Mouse (Mus musculus) MEL (cell line): Measurements from ENCODE around the gene Stil. TPM values are rescaled to one million over a fixed set of nuclear protein-coding genes. Genes with fewer than 3 reads are reported as not detected.

ENCODE experiments used
- DNase-seq: peaks from one replicate; pipeline ENCODE4 v3.0.0; 2011; ENCODE audit warnings: low read depth, low spot score
- H3K27ac ChIP-seq: 2 replicates; pipeline ENCODE4 v1.5.1; 2012; ENCODE audit warnings: low read depth, mild to moderate bottlenecking, control low read depth, low read length, moderate library complexity; ENCODE audit not compliant: control insufficient read depth
- H3K27me3 ChIP-seq, 2 experiments: fragments of 150-350 bp in 1 of 2; sonication (generic) in 1 of 2; 2 replicates each; pipeline ENCODE4 v1.6.1; 2012; ENCODE audit warnings: low read length in 2 of 2, mild to moderate bottlenecking in 2 of 2, improper control_type of control experiment in 1 of 2, moderate library complexity in 1 of 2; ENCODE audit not compliant: insufficient read depth in 2 of 2, control insufficient read depth in 1 of 2
- H3K36me3 ChIP-seq, 2 experiments: 2 replicates each; pipeline ENCODE4 v1.6.1; 2012 to 2014; ENCODE audit warnings: low read length in 2 of 2, improper control_type of control experiment in 1 of 2, inconsistent platforms in 1 of 2, mild to moderate bottlenecking in 1 of 2; ENCODE audit not compliant: insufficient read depth in 2 of 2, control insufficient read depth in 1 of 2
- H3K4me1 ChIP-seq, 2 experiments: fragments of 150-350 bp in 1 of 2; sonication (generic) in 1 of 2; 2 replicates each; pipeline ENCODE4 v1.6.1; 2012; ENCODE audit warnings: low read length in 2 of 2, improper control_type of control experiment in 1 of 2, mild to moderate bottlenecking in 1 of 2; ENCODE audit not compliant: insufficient read depth in 2 of 2, control insufficient read depth in 1 of 2
- H3K4me3 ChIP-seq, 2 experiments: fragments of 150-350 bp in 1 of 2; sonication (generic) in 1 of 2; 2 replicates each; pipeline ENCODE4 v1.5.1; 2012; ENCODE audit warnings: low read depth in 2 of 2, low read length in 2 of 2, mild to moderate bottlenecking in 2 of 2, moderate library complexity in 2 of 2, control low read depth in 1 of 2, improper control_type of control experiment in 1 of 2; ENCODE audit not compliant: control insufficient read depth in 1 of 2, insufficient read depth in 1 of 2
- H3K79me2 ChIP-seq: 2 replicates; pipeline ENCODE4 v1.6.1; 2012; ENCODE audit warnings: mild to moderate bottlenecking, low read length, moderate library complexity; ENCODE audit not compliant: control insufficient read depth, poor library complexity, insufficient read depth
- H3K9ac ChIP-seq: 2 replicates; pipeline ENCODE4 v1.6.1; 2012; ENCODE audit warnings: low read depth, mild to moderate bottlenecking, control low read depth, low read length, moderate library complexity; ENCODE audit not compliant: control insufficient read depth, poor library complexity, severe bottlenecking
- H3K9me3 ChIP-seq: fragments of 150-350 bp; sonication (generic); replicated peaks from 2 replicates; pipeline ENCODE4 v1.6.1; 2012; ENCODE audit warnings: mild to moderate bottlenecking, low read length, improper control_type of control experiment, moderate library complexity; ENCODE audit not compliant: insufficient read depth
- BHLHE40 ChIP-seq: IDR thresholded peaks from 2 replicates; pipeline ENCODE4 v1.6.1; 2012; ENCODE audit warnings: low read depth, mild to moderate bottlenecking, inconsistent platforms, low read length, improper control_type of control experiment, borderline replicate concordance
- CHD2 ChIP-seq: IDR thresholded peaks from 2 replicates; pipeline ENCODE4 v1.6.1; 2011; ENCODE audit warnings: low read length, improper control_type of control experiment
- CTCF ChIP-seq, 3 experiments: IDR thresholded peaks in 2 of 3; conservative IDR thresholded peaks in 1 of 3; 2 replicates each; pipeline ENCODE4 v1.5.1; 2011 to 2012; ENCODE audit warnings: low read length in 3 of 3, low read depth in 2 of 3, mild to moderate bottlenecking in 2 of 3, improper control_type of control experiment in 1 of 3, inconsistent platforms in 1 of 3, mixed read lengths in 1 of 3, moderate library complexity in 1 of 3; ENCODE audit not compliant: control insufficient read depth in 1 of 3, insufficient read depth in 1 of 3, poor library complexity in 1 of 3, severe bottlenecking in 1 of 3
- ETS1 ChIP-seq: IDR thresholded peaks from 2 replicates; pipeline ENCODE4 v1.6.1; 2012; ENCODE audit warnings: low read depth, mild to moderate bottlenecking, inconsistent platforms, low read length, improper control_type of control experiment, moderate library complexity
- HCFC1 ChIP-seq: IDR thresholded peaks from 2 replicates; pipeline ENCODE4 v1.6.1; 2012; ENCODE audit warnings: low read depth, mild to moderate bottlenecking, inconsistent platforms, low read length, improper control_type of control experiment, moderate library complexity
- KAT2A ChIP-seq: conservative IDR thresholded peaks from 2 replicates; pipeline ENCODE4 v1.6.1; 2012; ENCODE audit warnings: low read depth, low read length, improper control_type of control experiment, inconsistent platforms
- MEF2A ChIP-seq: IDR thresholded peaks from 2 replicates; pipeline ENCODE4 v1.6.1; 2014; ENCODE audit warnings: low read depth, mild to moderate bottlenecking, inconsistent platforms, low read length, improper control_type of control experiment; ENCODE audit not compliant: poor library complexity, insufficient replicate concordance, severe bottlenecking; ENCODE audit errors: extremely low read depth
- MXI1 ChIP-seq: IDR thresholded peaks from 2 replicates; pipeline ENCODE4 v1.6.1; 2011; ENCODE audit warnings: mild to moderate bottlenecking, low read depth, low read length, improper control_type of control experiment
- MYB ChIP-seq: IDR thresholded peaks from 2 replicates; pipeline ENCODE4 v1.6.1; 2011; ENCODE audit warnings: mild to moderate bottlenecking, low read depth, low read length, improper control_type of control experiment
- MYC ChIP-seq: IDR thresholded peaks from 2 replicates; pipeline ENCODE4 v1.6.1; 2011; ENCODE audit warnings: low read depth, mild to moderate bottlenecking, low read length, improper control_type of control experiment, moderate library complexity
- POLR2A ChIP-seq, 2 experiments: IDR thresholded peaks; 2 replicates each; pipeline ENCODE4 v1.6.1; 2011 to 2012; ENCODE audit warnings: low read length in 2 of 2, mild to moderate bottlenecking in 2 of 2, control low read depth in 1 of 2, improper control_type of control experiment in 1 of 2, low read depth in 1 of 2, moderate library complexity in 1 of 2; ENCODE audit not compliant: control insufficient read depth in 1 of 2, insufficient read depth in 1 of 2, poor library complexity in 1 of 2
- RAD21 ChIP-seq: IDR thresholded peaks from 2 replicates; pipeline ENCODE4 v1.6.1; 2011; ENCODE audit warnings: mild to moderate bottlenecking, low read depth, low read length, improper control_type of control experiment
- RCOR1 ChIP-seq: IDR thresholded peaks from 2 replicates; pipeline ENCODE4 v1.6.1; 2012; ENCODE audit warnings: low read depth, mild to moderate bottlenecking, inconsistent platforms, low read length, improper control_type of control experiment
- SIN3A ChIP-seq: IDR thresholded peaks from 2 replicates; pipeline ENCODE4 v1.6.1; 2012; ENCODE audit warnings: low read length, improper control_type of control experiment, inconsistent platforms
- SMC3 ChIP-seq: IDR thresholded peaks from 2 replicates; pipeline ENCODE4 v1.6.1; 2011; ENCODE audit warnings: low read depth, low read length, improper control_type of control experiment
- TCF12 ChIP-seq: IDR thresholded peaks from 2 replicates; pipeline ENCODE4 v1.6.1; 2014; ENCODE audit warnings: low read depth, mild to moderate bottlenecking, inconsistent platforms, low read length, improper control_type of control experiment, moderate library complexity
- ZC3H11A ChIP-seq: IDR thresholded peaks from 2 replicates; pipeline ENCODE4 v1.6.1; 2012; ENCODE audit warnings: low read depth, mild to moderate bottlenecking, inconsistent platforms, low read length, improper control_type of control experiment
- polyA plus RNA-seq, 2 experiments: library from polyadenylated mRNA; stranded (reverse) in 1 of 2; unstranded in 1 of 2; fragments of >175 nt in 1 of 2; fragments of >200 nt in 1 of 2; gene quantifications; 2 replicates each; pipeline versions ENCODE4 v1.2.1 to v1.2.4; 2012; ENCODE audit warnings: low replicate concordance in 2 of 2, low read depth in 1 of 2; ENCODE audit not compliant: insufficient read length in 2 of 2, insufficient read depth in 1 of 2, missing spikeins in 1 of 2
- total RNA-seq: library from RNA; depleted of rRNA; stranded (reverse); fragments of 300-350 nt; gene quantifications from 2 replicates; pipeline ENCODE4 v1.2.3, GENCODE M21; 2012

Gene Stil
- total and polyA plus RNA-seq, 3 experiments, result 5.0 to 9.1 TPM; not detected in 1

DNA sequence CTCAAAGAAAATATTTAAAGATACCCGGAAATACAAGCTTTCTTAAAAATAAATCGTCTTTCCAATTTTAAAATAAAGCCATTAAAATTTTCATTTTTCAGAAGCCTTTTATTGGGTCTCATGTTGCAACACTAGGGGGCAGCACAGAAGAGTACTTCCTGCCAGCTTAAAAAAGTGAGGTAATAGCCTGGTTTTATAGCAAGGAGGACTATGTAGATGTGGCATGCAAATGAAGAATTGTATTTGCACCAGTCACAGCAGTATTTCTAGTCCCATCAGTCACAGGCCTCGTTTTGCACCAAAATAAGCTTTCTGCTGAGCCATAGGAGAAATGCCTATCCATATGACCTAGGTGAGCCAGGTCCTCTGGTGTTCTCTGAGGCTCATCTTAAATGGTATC, 2.9 kb upstream of the Stil start:
- Histone ChIP-seq H3K4me1 (peaks cover 1 to 15% of the 10 kb centered on the region in 2 experiments; a peak in 3 of 4 replicates), H3K9ac (peak overlapping the region; percentile 26; the same call in 1 of the 2 replicates), H3K79me2 (peaks cover 14% of the 10 kb centered on the region), H3K4me3 (no peak overlapping the region), H3K9me3 (no peaks in the 10 kb centered on the region), H3K36me3 (peaks cover 0 to 19% of the 10 kb centered on the region in 2 experiments; a peak in 2 of 4 replicates), H3K27me3 (no peaks in the 10 kb centered on the region), H3K27ac (no peak overlapping the region)
- TF ChIP-seq CTCF (IDR thresholded peaks at IDR 0.05 in 2 of 3, conservative IDR thresholded peaks at IDR 0.05 in 1 of 3; ENCODE audit: control insufficient read depth in 1 of 3, insufficient read depth in 1 of 3, low read depth in 2 of 3, low read length in 3 of 3, poor library complexity in 1 of 3, severe bottlenecking in 1 of 3) (peak in 2 of 3 experiments; percentile 54 to 67; a peak in 4 of 6 replicates), CHD2 (no peak), KAT2A (no peak), HCFC1 (0 out of 2 replicates have a peak, but pooled peaks have one; percentile 41), BHLHE40 (no peak), RCOR1 (no peak), SMC3 (peak; percentile 59), ZC3H11A (0 out of 2 replicates have a peak, but pooled peaks have one; percentile 13), TCF12 (no peak), SIN3A (peak; percentile 49; the same call in 1 of the 2 replicates), POLR2A (IDR thresholded peaks at IDR 0.05; ENCODE audit: control insufficient read depth in 1 of 2, insufficient read depth in 1 of 2, low read depth in 1 of 2, low read length in 2 of 2, poor library complexity in 1 of 2) (no peak), RAD21 (peak; percentile 56), ETS1 (no peak), MEF2A (no peak), MYC (0 out of 2 replicates have a peak, but pooled peaks have one; percentile 56)
- peak; percentile 68 for DNase-seq

DNA sequence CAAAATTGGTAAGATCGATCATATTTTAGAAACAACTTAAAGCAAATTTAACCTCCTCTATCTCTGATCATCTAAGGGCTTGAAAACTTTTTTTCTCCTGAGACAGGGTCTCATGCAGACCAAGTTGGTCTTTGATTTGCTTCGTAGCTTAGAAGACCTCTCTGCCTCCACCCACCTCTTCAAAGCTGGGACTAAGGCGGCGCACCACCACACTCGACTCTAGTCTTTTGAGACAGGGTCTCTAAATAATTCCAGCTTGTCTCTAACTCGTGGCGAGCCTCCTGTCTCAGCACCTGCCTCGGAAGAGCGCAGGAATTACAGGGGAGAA, 550 bp upstream of the Stil start:
- Histone ChIP-seq H3K27ac (peak overlapping the region; percentile 65), H3K9me3 (no peaks in the 10 kb centered on the region), H3K9ac (peak overlapping the region; percentile 59), H3K4me1 (peaks cover under 1 to 13% of the 10 kb centered on the region in 2 experiments; a peak in 3 of 4 replicates), H3K4me3 (peak overlapping the region; percentile 53 to 64), H3K36me3 (peaks cover 0 to 17% of the 10 kb centered on the region in 2 experiments), H3K79me2 (peaks cover 14% of the 10 kb centered on the region), H3K27me3 (no peaks in the 10 kb centered on the region)
- no peak for TF ChIP-seq MXI1
- no peak for DNase-seq

DNA sequence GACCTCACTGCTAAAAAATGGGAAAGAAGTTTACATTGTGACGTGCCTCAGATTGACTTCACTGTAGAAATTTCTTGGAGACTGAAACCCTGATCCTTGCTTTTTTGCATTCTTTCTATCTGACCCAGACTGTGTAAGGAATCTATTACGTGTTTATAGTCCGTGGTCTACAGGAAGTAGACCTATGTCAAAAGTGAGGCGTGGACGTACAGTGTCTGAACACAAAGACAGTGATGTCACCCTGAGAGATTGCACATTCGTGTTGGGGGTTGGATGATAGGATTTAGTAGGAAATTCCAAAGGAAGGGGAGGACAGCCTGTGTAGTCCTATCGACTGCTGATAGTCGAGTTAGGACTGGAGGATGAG, 453 bp downstream of the Stil start:
- Histone ChIP-seq H3K79me2 (peaks cover 14% of the 10 kb centered on the region), H3K9ac (peak overlapping the region; percentile 92), H3K36me3 (peaks cover 3 to 15% of the 10 kb centered on the region in 2 experiments), H3K27ac (peak overlapping the region; percentile 80), H3K4me1 (peaks cover 0 to 11% of the 10 kb centered on the region in 2 experiments; a peak in 3 of 4 replicates), H3K27me3 (no peaks in the 10 kb centered on the region), H3K9me3 (no peaks in the 10 kb centered on the region)
- DNase-seq, result peak; percentile 74
- TF ChIP-seq POLR2A (IDR thresholded peaks at IDR 0.05; ENCODE audit: control insufficient read depth in 1 of 2, insufficient read depth in 1 of 2, low read depth in 1 of 2, low read length in 2 of 2, poor library complexity in 1 of 2), result no peak
- TF ChIP-seq MYB, result no peak
- peak; percentile 46; the same call in 1 of the 2 replicates for TF ChIP-seq SIN3A
- TF ChIP-seq ETS1, result peak; percentile 55
- TF ChIP-seq MXI1, result peak; percentile 42; the same call in 1 of the 2 replicates
- TF ChIP-seq, all 39 proteins: peak for 3
- peak overlapping the region; percentile 82 to 93 for H3K4me3 ChIP-seq
